Mouse (Mus musculus) E14TG2a.4 (cell line): ENCODE measurements around the gene Src.

ENCODE experiments used
- CTCF ChIP-seq: conservative IDR thresholded peaks from 2 replicates; pipeline ENCODE4 v1.5.1; 2014; ENCODE audit warnings: low read length
- NANOG ChIP-seq: IDR thresholded peaks from 2 replicates; pipeline ENCODE4 v1.6.1; 2014; ENCODE audit warnings: borderline replicate concordance, low read length, mixed read lengths
- POU5F1 ChIP-seq: IDR thresholded peaks from 2 replicates; pipeline ENCODE4 v1.6.1; 2014; ENCODE audit warnings: low read length, borderline replicate concordance

DNA sequence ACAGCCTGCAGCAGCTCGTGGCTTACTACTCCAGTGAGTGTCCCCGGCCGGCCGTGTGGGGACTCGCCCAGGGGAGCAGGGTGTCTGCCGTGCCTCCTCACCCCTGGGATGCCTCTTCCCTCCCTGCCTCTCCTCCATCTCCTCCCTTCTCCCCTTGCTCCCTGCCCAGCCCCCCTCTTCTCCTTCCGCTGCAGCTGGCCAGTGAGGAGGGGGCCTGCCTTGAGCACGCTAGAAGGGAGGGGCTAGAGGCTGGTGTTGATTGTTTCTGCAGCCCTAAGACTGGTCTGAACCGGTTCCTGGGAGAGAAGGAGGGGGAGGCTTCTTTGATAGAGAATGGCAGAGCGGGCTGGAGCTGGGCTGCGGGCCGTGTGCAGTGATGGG, 46.5 kb downstream of the Src start:
- TF ChIP-seq CTCF (no peak), NANOG (no peak), POU5F1 (no peak)
